Mouse (Mus musculus): Measurements from ENCODE around the gene Lgi4. TPM values are rescaled to one million over a fixed set of nuclear protein-coding genes. Genes with fewer than 3 reads are reported as not detected.

Gene Lgi4
- polyA plus RNA-seq, 1 experiment = 2.5 TPM

DNA sequence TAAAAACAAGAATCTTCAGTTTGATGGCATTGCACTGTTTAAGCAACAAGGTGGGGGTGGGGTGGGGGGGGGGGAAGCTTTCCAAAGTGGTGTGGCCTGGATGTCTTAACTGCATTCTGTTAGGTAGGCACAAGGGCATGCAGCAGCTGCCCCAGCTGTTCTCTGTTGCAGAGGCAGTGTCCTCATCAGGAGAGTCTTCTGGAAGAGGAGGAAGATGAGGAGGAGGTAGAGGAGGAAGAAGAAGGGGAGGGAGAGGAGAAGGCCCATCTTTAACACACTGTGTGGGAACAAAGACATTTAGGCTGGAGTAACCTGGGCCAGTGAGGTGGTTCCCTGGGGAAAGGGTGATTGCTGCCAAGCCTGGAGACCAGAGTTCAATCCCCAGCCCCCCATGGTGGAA lies 23.0 kb downstream of the Lgi4 start:
- H3K4me3 ChIP-seq (ENCODE audit: low read depth, low read length) = no peak overlapping the region
- TF ChIP-seq POLR2A (IDR thresholded peaks at IDR 0.05; ENCODE audit: low read depth, low read length) (no peak), CTCF (IDR thresholded peaks at IDR 0.05; ENCODE audit: extremely low read depth, insufficient read length, insufficient replicate concordance, low read depth, low read length) (no peak)
- no peaks in the 10 kb centered on the region for H3K36me3 ChIP-seq (ENCODE audit: control insufficient read depth, insufficient read depth, low read length)
- H3K27ac ChIP-seq (ENCODE audit: insufficient read depth, low read depth, low read length) = no peak overlapping the region
- no peaks in the 10 kb centered on the region for H3K27me3 ChIP-seq (ENCODE audit: control insufficient read depth, insufficient read depth, low read length)
- no peaks in the 10 kb centered on the region for H3K4me1 ChIP-seq (ENCODE audit: control insufficient read depth, insufficient read depth, insufficient read length, low read length)

DNA sequence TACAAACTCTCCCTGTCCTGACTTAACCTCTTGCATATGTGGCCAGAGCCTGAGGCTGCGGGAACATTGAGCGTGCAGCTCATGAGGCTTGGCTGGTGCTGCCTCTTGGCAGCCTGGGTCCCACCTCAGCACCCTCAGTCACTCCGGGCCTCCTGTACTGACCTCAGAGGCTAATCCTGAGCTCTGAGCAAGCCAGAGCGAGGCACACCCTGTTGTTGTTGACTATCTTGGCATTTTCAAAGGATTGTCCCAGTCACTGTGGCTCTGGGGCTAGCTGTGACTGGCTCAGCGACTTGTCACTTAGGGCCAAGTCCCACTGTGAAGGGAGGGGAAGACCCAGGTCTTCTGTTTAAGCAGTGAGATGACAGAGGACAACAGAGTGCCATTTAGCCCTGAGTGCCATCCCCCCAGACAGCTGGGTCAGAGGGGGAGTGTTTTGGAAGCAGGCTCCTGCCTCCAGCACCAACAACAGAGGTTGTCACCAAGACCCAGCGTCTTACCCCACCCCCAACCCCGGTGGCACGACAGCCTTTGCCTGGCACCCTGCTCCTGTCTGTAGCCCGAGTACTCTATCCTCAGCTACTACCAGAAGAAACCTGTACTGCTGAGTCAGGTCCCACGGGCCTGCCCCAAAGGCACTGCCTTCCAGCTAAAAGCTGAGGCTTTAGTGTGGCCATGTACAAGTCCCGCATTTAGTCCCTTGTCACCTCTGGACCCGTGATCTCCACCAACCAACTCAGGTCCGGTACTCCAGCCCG lies 23.9 kb downstream of the Lgi4 start:
- no peak overlapping the region for H3K4me3 ChIP-seq (ENCODE audit: low read depth, low read length)
- no peak overlapping the region for H3K27ac ChIP-seq (ENCODE audit: insufficient read depth, low read depth, low read length)
- H3K36me3 ChIP-seq (ENCODE audit: control insufficient read depth, insufficient read depth, low read length) = no peaks in the 10 kb centered on the region
- no peak for TF ChIP-seq CTCF (IDR thresholded peaks at IDR 0.05; ENCODE audit: extremely low read depth, insufficient read length, insufficient replicate concordance, low read depth, low read length)
- TF ChIP-seq POLR2A (IDR thresholded peaks at IDR 0.05; ENCODE audit: low read depth, low read length) = no peak
- WGBS = 77% methylated on average over 14 of the region's 14 CpGs
- no peaks in the 10 kb centered on the region for H3K27me3 ChIP-seq (ENCODE audit: control insufficient read depth, insufficient read depth, low read length)
- H3K4me1 ChIP-seq (ENCODE audit: control insufficient read depth, insufficient read depth, insufficient read length, low read length) = no peaks in the 10 kb centered on the region

DNA sequence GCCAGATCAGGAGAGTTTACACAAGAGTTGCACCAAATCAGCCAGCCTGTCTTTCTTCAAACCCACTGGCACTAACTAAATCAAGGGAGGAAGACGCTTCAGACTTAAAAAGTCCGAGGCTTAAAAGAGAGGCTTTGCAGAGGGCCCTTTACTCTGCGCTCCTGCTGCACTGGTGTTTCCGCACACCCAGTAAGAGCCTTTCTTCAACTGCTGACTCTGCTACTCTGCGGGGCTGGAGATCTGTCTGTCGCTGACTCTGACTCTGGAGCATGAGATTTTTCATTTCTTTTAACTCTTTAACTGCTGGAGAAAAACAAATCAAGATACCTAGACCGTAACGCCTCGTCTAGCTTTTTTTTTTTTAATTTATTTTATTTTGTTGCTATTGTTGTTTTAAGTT lies 25.0 kb downstream of the Lgi4 start:
- Histone ChIP-seq H3K27ac (ENCODE audit: insufficient read depth, low read depth, low read length) (no peak overlapping the region), H3K4me3 (ENCODE audit: low read depth, low read length) (no peak overlapping the region), H3K36me3 (ENCODE audit: control insufficient read depth, insufficient read depth, low read length) (no peaks in the 10 kb centered on the region), H3K27me3 (ENCODE audit: control insufficient read depth, insufficient read depth, low read length) (no peaks in the 10 kb centered on the region), H3K4me1 (ENCODE audit: control insufficient read depth, insufficient read depth, insufficient read length, low read length) (peaks cover 3% of the 10 kb centered on the region; the same call in 1 of the 2 replicates)
- TF ChIP-seq POLR2A (IDR thresholded peaks at IDR 0.05; ENCODE audit: low read depth, low read length) = no peak
- TF ChIP-seq CTCF (IDR thresholded peaks at IDR 0.05; ENCODE audit: extremely low read depth, insufficient read length, insufficient replicate concordance, low read depth, low read length) = no peak
- WGBS = 73% methylated on average over 9 of the region's 9 CpGs

DNA sequence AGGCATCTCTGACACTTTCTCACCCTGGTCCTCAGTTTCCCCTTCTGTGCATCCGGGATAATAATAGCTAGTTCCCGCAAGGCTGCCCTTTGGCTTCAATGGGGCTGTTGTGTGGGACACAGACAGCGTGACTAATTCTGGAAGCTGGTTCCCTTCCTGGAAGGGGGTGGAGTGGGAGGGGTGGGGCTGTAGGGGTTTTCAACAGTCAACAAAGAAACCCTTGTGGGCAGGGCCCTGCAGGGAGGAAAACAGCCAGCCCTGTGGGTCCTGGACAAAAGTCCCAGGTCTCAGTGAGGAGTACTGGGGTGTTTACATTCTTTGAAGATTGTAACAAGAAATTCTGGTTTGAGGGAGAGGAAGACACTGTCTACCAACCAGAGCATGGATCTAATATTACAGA lies 26.0 kb downstream of the Lgi4 start:
- TF ChIP-seq POLR2A (IDR thresholded peaks at IDR 0.05; ENCODE audit: low read depth, low read length) (no peak), CTCF (IDR thresholded peaks at IDR 0.05; ENCODE audit: extremely low read depth, insufficient read length, insufficient replicate concordance, low read depth, low read length) (no peak)
- no peak overlapping the region for H3K4me3 ChIP-seq (ENCODE audit: low read depth, low read length)
- H3K27ac ChIP-seq (ENCODE audit: insufficient read depth, low read depth, low read length) = 0 out of 2 replicates have a peak overlapping the region, but pooled peaks have one; percentile 8
- peaks cover 3% of the 10 kb centered on the region; the same call in 1 of the 2 replicates for H3K4me1 ChIP-seq (ENCODE audit: control insufficient read depth, insufficient read depth, insufficient read length, low read length)
- WGBS = 18% methylated on average over 3 of the region's 3 CpGs
- H3K27me3 ChIP-seq (ENCODE audit: control insufficient read depth, insufficient read depth, low read length) = no peaks in the 10 kb centered on the region
- no peaks in the 10 kb centered on the region for H3K36me3 ChIP-seq (ENCODE audit: control insufficient read depth, insufficient read depth, low read length)

DNA sequence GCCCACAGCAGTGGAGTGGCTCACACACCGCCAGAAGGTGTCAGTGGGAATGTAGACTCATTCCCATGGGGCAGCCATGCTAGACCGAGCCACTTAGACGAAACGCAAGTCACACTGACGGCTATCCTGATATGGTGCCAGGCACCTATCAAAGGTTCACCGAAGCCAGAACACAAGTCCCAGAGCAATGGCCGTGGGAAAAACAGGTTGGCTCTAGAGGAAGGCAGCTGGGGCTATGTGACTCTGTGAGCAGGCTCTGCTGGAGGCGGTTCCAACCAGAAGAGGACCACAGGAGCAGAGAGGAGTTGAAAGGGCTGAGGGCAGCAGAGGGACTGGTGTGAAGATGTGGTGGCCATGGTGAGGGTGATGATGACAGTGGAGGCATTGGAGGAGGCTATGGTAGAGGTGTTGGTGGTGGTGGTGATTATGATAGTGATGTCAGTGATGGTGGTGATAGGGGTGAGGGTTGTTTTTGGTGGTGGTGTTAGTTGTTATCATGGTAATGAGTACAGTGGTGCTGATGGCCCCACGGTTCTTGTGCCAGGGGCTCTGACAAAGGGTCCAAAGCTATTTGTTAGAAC lies 27.1 kb downstream of the Lgi4 start:
- TF ChIP-seq POLR2A (IDR thresholded peaks at IDR 0.05; ENCODE audit: low read depth, low read length) (no peak), CTCF (IDR thresholded peaks at IDR 0.05; ENCODE audit: extremely low read depth, insufficient read length, insufficient replicate concordance, low read depth, low read length) (no peak)
- no peak overlapping the region for H3K27ac ChIP-seq (ENCODE audit: insufficient read depth, low read depth, low read length)
- no peak overlapping the region for H3K4me3 ChIP-seq (ENCODE audit: low read depth, low read length)
- WGBS = 90% methylated on average over 9 of the region's 9 CpGs
- H3K27me3 ChIP-seq (ENCODE audit: control insufficient read depth, insufficient read depth, low read length) = no peaks in the 10 kb centered on the region
- peaks cover 3% of the 10 kb centered on the region; the same call in 1 of the 2 replicates for H3K4me1 ChIP-seq (ENCODE audit: control insufficient read depth, insufficient read depth, insufficient read length, low read length)
- H3K36me3 ChIP-seq (ENCODE audit: control insufficient read depth, insufficient read depth, low read length) = no peaks in the 10 kb centered on the region

DNA sequence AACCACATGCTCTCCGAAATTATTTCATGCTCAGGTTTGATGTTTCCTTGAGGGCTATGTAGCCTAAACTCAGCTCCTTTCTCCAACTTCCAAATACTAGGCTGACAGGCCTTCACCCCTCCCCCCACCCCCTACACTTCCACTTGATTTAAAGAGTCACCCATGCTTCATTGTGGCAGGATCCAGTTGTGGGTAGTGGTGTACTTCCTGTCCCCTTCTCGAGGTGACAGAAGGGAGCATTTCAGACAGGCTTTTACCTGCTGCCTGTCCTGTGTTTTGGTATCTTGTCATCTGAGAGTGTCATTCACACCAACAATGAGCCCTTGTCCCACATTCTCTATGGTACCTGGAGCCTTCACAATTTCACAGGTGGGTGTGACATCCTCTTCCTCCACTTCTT lies 28.1 kb downstream of the Lgi4 start:
- no peak for TF ChIP-seq POLR2A (IDR thresholded peaks at IDR 0.05; ENCODE audit: low read depth, low read length)
- TF ChIP-seq CTCF (IDR thresholded peaks at IDR 0.05; ENCODE audit: extremely low read depth, insufficient read length, insufficient replicate concordance, low read depth, low read length) = no peak
- Histone ChIP-seq H3K4me1 (ENCODE audit: control insufficient read depth, insufficient read depth, insufficient read length, low read length) (peaks cover 3% of the 10 kb centered on the region; the same call in 1 of the 2 replicates), H3K36me3 (ENCODE audit: control insufficient read depth, insufficient read depth, low read length) (no peaks in the 10 kb centered on the region), H3K4me3 (ENCODE audit: low read depth, low read length) (no peak overlapping the region), H3K27me3 (ENCODE audit: control insufficient read depth, insufficient read depth, low read length) (no peaks in the 10 kb centered on the region), H3K27ac (ENCODE audit: insufficient read depth, low read depth, low read length) (0 out of 2 replicates have a peak overlapping the region, but pooled peaks have one; percentile 1)
- 56% methylated on average over 2 of the region's 2 CpGs for WGBS

DNA sequence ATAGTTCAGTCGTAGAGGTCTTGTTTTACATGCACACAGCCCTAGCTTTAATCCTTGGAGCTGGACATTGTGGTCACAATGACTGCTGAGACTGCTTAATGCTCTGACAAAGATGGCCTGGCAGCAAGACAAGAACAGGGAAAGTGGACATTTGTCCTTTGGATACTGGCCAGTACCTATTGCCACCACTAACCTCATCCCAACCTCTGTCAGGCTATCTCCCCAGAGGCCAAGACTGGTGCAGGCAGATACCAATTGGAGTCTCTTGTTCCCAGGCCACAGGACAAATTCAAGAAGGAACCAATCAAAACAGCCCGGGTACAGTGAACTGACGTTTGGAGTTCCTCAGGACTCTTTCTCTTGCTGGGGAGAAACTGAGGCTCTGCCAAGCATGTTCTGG lies 29.1 kb downstream of the Lgi4 start:
- Histone ChIP-seq H3K36me3 (ENCODE audit: control insufficient read depth, insufficient read depth, low read length) (no peaks in the 10 kb centered on the region), H3K27ac (ENCODE audit: insufficient read depth, low read depth, low read length) (no peak overlapping the region), H3K4me1 (ENCODE audit: control insufficient read depth, insufficient read depth, insufficient read length, low read length) (peaks cover 3% of the 10 kb centered on the region; the same call in 1 of the 2 replicates), H3K4me3 (ENCODE audit: low read depth, low read length) (no peak overlapping the region), H3K27me3 (ENCODE audit: control insufficient read depth, insufficient read depth, low read length) (no peaks in the 10 kb centered on the region)
- 63% methylated on average over 3 of the region's 3 CpGs for WGBS
- TF ChIP-seq CTCF (IDR thresholded peaks at IDR 0.05; ENCODE audit: extremely low read depth, insufficient read length, insufficient replicate concordance, low read depth, low read length) = no peak
- no peak for TF ChIP-seq POLR2A (IDR thresholded peaks at IDR 0.05; ENCODE audit: low read depth, low read length)

Data from small intestine, adult 2 months (tissue).